Mouse (Mus musculus): ENCODE measurements around the gene Rhbdd3.

DNA sequence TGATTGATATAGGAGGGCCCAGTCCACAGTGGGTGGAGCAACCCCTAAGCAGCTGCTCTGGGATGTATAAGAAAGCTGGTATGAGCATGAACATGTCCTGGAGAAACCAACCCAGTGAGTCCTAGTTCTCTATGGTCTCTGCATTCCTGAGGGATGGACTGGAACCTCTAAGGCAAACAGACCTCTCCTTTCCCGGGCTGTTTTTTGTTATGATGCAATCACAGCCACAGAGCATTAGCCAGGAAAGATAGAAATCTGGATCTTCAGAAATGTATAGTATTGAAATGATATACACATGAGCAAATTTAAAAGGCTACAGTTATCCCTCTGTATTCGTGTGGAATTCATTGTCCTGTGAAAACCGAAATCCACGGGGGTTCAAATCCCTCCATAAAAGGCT is 27.0 kb downstream of the Rhbdd3 start:
- TF ChIP-seq CTCF (conservative IDR thresholded peaks at IDR 0.05; ENCODE audit: low read length): no peak
- no peak for TF ChIP-seq POU5F1 (IDR thresholded peaks at IDR 0.05; ENCODE audit: borderline replicate concordance, low read length)
- no peak for TF ChIP-seq NANOG (IDR thresholded peaks at IDR 0.05; ENCODE audit: borderline replicate concordance, low read length)
